Mouse (Mus musculus) limb, embryonic 14.5 days (tissue): ENCODE measurements around the gene Stxbp5l. TPM values are rescaled to one million over a fixed set of nuclear protein-coding genes. Genes with fewer than 3 reads are reported as not detected.

Experiments
- ATAC-seq: fragments of 200-750 bp; cut with Nextera tagmentation; 2 replicates; pipeline ENCODE4 v1.8.0; 2017; ENCODE audit warnings: low read depth, moderate number of reproducible peaks, moderate TSS enrichment; ENCODE audit not compliant: low FRiP score
- DNase-seq: peaks from one replicate; pipeline ENCODE4 v3.0.0-alpha.2; 2015; ENCODE audit warnings: low spot score
- H3K27ac ChIP-seq: fragments of 300-500 bp; sonication (generic); replicated peaks from 2 replicates; pipeline ENCODE4 v1.5.1; 2014; ENCODE audit warnings: low read depth, mild to moderate bottlenecking, low read length, moderate library complexity, mixed read lengths
- H3K27me3 ChIP-seq: fragments of 300-500 bp; sonication (generic); 2 replicates; pipeline ENCODE4 v1.6.1; 2014; ENCODE audit warnings: low read length, mixed read lengths; ENCODE audit not compliant: control insufficient read depth, insufficient read depth
- H3K36me3 ChIP-seq: fragments of 300-500 bp; sonication (generic); 2 replicates; pipeline ENCODE4 v1.6.1; 2014; ENCODE audit warnings: mild to moderate bottlenecking, low read length, moderate library complexity, mixed read lengths; ENCODE audit not compliant: control insufficient read depth, insufficient read depth
- H3K4me1 ChIP-seq: fragments of 300-500 bp; sonication (generic); 2 replicates; pipeline ENCODE4 v1.6.1; 2014; ENCODE audit warnings: antibody characterized with exemption, low read length, mixed read lengths; ENCODE audit not compliant: control insufficient read depth, insufficient read depth
- H3K4me2 ChIP-seq: fragments of 300-500 bp; sonication (generic); replicated peaks from 2 replicates; pipeline ENCODE4 v1.6.1; 2014; ENCODE audit warnings: low read depth, mild to moderate bottlenecking, low read length, moderate library complexity; ENCODE audit not compliant: severe bottlenecking
- H3K4me3 ChIP-seq: fragments of 300-500 bp; sonication (generic); replicated peaks from 2 replicates; pipeline ENCODE4 v1.5.1; 2014; ENCODE audit warnings: low read length
- H3K9ac ChIP-seq: fragments of 300-500 bp; sonication (generic); 2 replicates; pipeline ENCODE4 v1.6.1; 2014; ENCODE audit warnings: mild to moderate bottlenecking, low read depth, low read length, moderate library complexity; ENCODE audit not compliant: severe bottlenecking
- H3K9me3 ChIP-seq: fragments of 300-500 bp; sonication (generic); 2 replicates; pipeline ENCODE4 v1.6.1; 2016; ENCODE audit warnings: low read length; ENCODE audit not compliant: control insufficient read depth
- POLR2A ChIP-seq: fragments of 200-500 bp; IDR thresholded peaks from 2 replicates; pipeline ENCODE4 v1.8.0; 2012; ENCODE audit warnings: inconsistent platforms, mild to moderate bottlenecking, moderate library complexity, borderline replicate concordance; ENCODE audit not compliant: insufficient read depth, insufficient read length; ENCODE audit errors: extremely low read depth
- WGBS: fragments of 180-500 bp; shearing (Covaris S2); extraction: QIAGEN DNeasy Blood & Tissue Kit; methylation state at CpG from one replicate; pipeline ENCODE4 v1.1.7; 2014; 5-methylcytosine and 5-hydroxymethylcytosine counted together
- polyA plus RNA-seq, 2 experiments: library from polyadenylated mRNA; depleted of rRNA in 1 of 2; stranded (reverse) in 1 of 2; unstranded in 1 of 2; fragments of >200 nt; fragmentation: Nextera tagmentation in 1 of 2; extraction: Ambion mirVana in 1 of 2; gene quantifications; 2 replicates each; pipeline versions ENCODE4 v1.2.1 to v1.2.3; 2012 to 2014

The Stxbp5l gene
- polyA plus RNA-seq (2012; rRNA removed) (0.08 TPM in 2 replicates), polyA plus RNA-seq (2014; fragmentation: Nextera tagmentation; extraction: Ambion mirVana) (0.10 and 0.22 TPM in 2 replicates)

GRCm38 (mm10) chr16:37384821-37385344 lies at the start of gene Stxbp5l:
TSS of gene Stxbp5l (minus strand) at chr16:37384962.
- no peaks in the 10 kb centered on the region for H3K36me3 ChIP-seq
- peak within 1 kb of the TSS; percentile 98 for H3K4me2 ChIP-seq
- H3K4me1 ChIP-seq = peaks cover 8% of the 10 kb centered on the region; the same call in 1 of the 2 replicates
- no peak for TF ChIP-seq POLR2A
- H3K4me3 ChIP-seq = peak within 1 kb of the TSS; percentile 46
- peak within 1 kb of the TSS; percentile 48 for H3K9ac ChIP-seq
- H3K27me3 ChIP-seq = peaks cover 24% of the 10 kb centered on the region
- under 1% methylated on average over 18 of the region's 33 CpGs for WGBS
- H3K27ac ChIP-seq = no peak within 1 kb of the TSS
- H3K9me3 ChIP-seq = no peaks in the 10 kb centered on the region
- ATAC-seq (peak; percentile 93), DNase-seq (peak; percentile 72)

- ATAC-seq (no peak), DNase-seq (no peak)
- Histone ChIP-seq H3K4me1 (no peaks in the 10 kb centered on the region), H3K27ac (no peak overlapping the region), H3K9me3 (no peaks in the 10 kb centered on the region), H3K27me3 (no peaks in the 10 kb centered on the region), H3K9ac (no peak overlapping the region), H3K4me2 (no peak overlapping the region), H3K4me3 (no peak overlapping the region), H3K36me3 (no peaks in the 10 kb centered on the region)
- 70% methylated on average over 5 of the region's 5 CpGs for WGBS
- no peak for TF ChIP-seq POLR2A
Measured at GRCm38 (mm10) chr16:37433418-37434204, 48.8 kb upstream of the Stxbp5l start.

GRCm38 (mm10) chr16:37425434-37425833 lies 40.7 kb upstream of the Stxbp5l start:
- DNase-seq = no peak
- 75% methylated on average over 1 of the region's 1 CpGs for WGBS
- Histone ChIP-seq H3K9ac (no peak overlapping the region), H3K4me2 (no peak overlapping the region), H3K4me3 (no peak overlapping the region), H3K9me3 (no peaks in the 10 kb centered on the region), H3K36me3 (no peaks in the 10 kb centered on the region), H3K27ac (no peak overlapping the region), H3K27me3 (no peaks in the 10 kb centered on the region), H3K4me1 (no peaks in the 10 kb centered on the region)
- TF ChIP-seq POLR2A = no peak
- no peak for ATAC-seq

GRCm38 (mm10) chr16:37422874-37423273 lies 38.1 kb upstream of the Stxbp5l start:
- Histone ChIP-seq H3K27me3 (no peaks in the 10 kb centered on the region), H3K9me3 (no peaks in the 10 kb centered on the region), H3K9ac (no peak overlapping the region), H3K4me3 (no peak overlapping the region), H3K27ac (no peak overlapping the region), H3K4me2 (no peak overlapping the region), H3K4me1 (no peaks in the 10 kb centered on the region), H3K36me3 (no peaks in the 10 kb centered on the region)
- no peak for DNase-seq
- no peak for ATAC-seq
- WGBS = 71% methylated on average over 5 of the region's 5 CpGs
- TF ChIP-seq POLR2A = no peak

- 83% methylated on average over 3 of the region's 3 CpGs for WGBS
- H3K27me3 ChIP-seq = no peaks in the 10 kb centered on the region
- no peak for TF ChIP-seq POLR2A
- H3K36me3 ChIP-seq = no peaks in the 10 kb centered on the region
- no peak for DNase-seq
- H3K4me1 ChIP-seq = no peaks in the 10 kb centered on the region
- no peak for ATAC-seq
- no peak overlapping the region for H3K4me2 ChIP-seq
- no peak overlapping the region for H3K4me3 ChIP-seq
- H3K27ac ChIP-seq = no peak overlapping the region
- no peak overlapping the region for H3K9ac ChIP-seq
- no peaks in the 10 kb centered on the region for H3K9me3 ChIP-seq
Measured at GRCm38 (mm10) chr16:37421851-37422250, 37.1 kb upstream of the Stxbp5l start.
